Mouse (Mus musculus) C2C12 (cell line): Measurements from ENCODE around the gene Eef1akmt3. TPM values are rescaled to one million over a fixed set of nuclear protein-coding genes. Genes with fewer than 3 reads are reported as not detected.
A peak's percentile ranks its signal among the peaks of the same experiment; 100 is the strongest.

Source experiments
- H3K27me3 ChIP-seq: one replicate; pipeline ENCODE4 v1.6.1; 2011; ENCODE audit not compliant: control insufficient read depth, insufficient read depth, insufficient read length
- H3K36me3 ChIP-seq: one replicate; pipeline ENCODE4 v1.6.1; 2011; ENCODE audit not compliant: control insufficient read depth, insufficient read depth
- H3K4me3 ChIP-seq: one replicate; pipeline ENCODE4 v1.5.1; 2011; ENCODE audit warnings: mild to moderate bottlenecking, control low read depth; ENCODE audit not compliant: poor library complexity, insufficient read depth, severe bottlenecking
- H3K79me2 ChIP-seq: one replicate; pipeline ENCODE4 v1.6.1; 2011; ENCODE audit not compliant: control insufficient read depth, insufficient read depth
- H3K79me3 ChIP-seq: one replicate; pipeline ENCODE4 v1.6.1; 2011; ENCODE audit warnings: low read depth, control low read depth
- H3ac ChIP-seq: one replicate; pipeline ENCODE3; 2011; ENCODE audit warnings: low read depth; ENCODE audit not compliant: control insufficient read depth, insufficient read length
- CEBPB ChIP-seq: IDR thresholded peaks from one replicate; pipeline ENCODE4 v1.6.1; 2011; ENCODE audit warnings: low read depth, mild to moderate bottlenecking, control low read depth, moderate library complexity
- CTCF ChIP-seq: IDR thresholded peaks from one replicate; pipeline ENCODE4 v1.5.1; 2011; ENCODE audit not compliant: control insufficient read depth, insufficient read depth, insufficient read length
- FOSL1 ChIP-seq: IDR thresholded peaks from one replicate; pipeline ENCODE4 v1.8.0; 2011; ENCODE audit warnings: mild to moderate bottlenecking, low read length; ENCODE audit not compliant: poor library complexity, insufficient read depth, severe bottlenecking
- MAX ChIP-seq: IDR thresholded peaks from one replicate; pipeline ENCODE4 v1.6.1; 2011; ENCODE audit warnings: mild to moderate bottlenecking, control low read depth
- MYOD1 ChIP-seq: IDR thresholded peaks from one replicate; pipeline ENCODE4 v1.6.1; 2011; ENCODE audit warnings: low read depth; ENCODE audit not compliant: control insufficient read depth, insufficient read length
- MYOG ChIP-seq: IDR thresholded peaks from one replicate; pipeline ENCODE4 v1.6.1; 2011; ENCODE audit not compliant: control insufficient read depth, insufficient read length; ENCODE audit errors: extremely low read depth
- USF1 ChIP-seq: IDR thresholded peaks from one replicate; pipeline ENCODE4 v1.6.1; 2011; ENCODE audit warnings: low read depth, mild to moderate bottlenecking, control low read depth, moderate library complexity
- polyA plus RNA-seq: library from polyadenylated mRNA; unstranded; fragments of >200 nt; fragmentation: generic; extraction: Trizol; gene quantifications from one replicate; pipeline ENCODE4 v1.2.1, GENCODE M21; 2012; ENCODE audit warnings: missing spikeins

Eef1akmt3 gene
- polyA plus RNA-seq, 1 experiment, result 0.22 TPM

GRCm38 (mm10) chr10:127071203-127071602 lies 29.9 kb upstream of the Eef1akmt3 start:
- H3K79me2 ChIP-seq, result peaks cover 28% of the 10 kb centered on the region
- TF ChIP-seq MAX (no peak), CEBPB (no peak), USF1 (no peak), FOSL1 (no peak), MYOG (no peak), MYOD1 (no peak), CTCF (no peak)
- peaks cover 9% of the 10 kb centered on the region for H3K79me3 ChIP-seq
- peaks cover 23% of the 10 kb centered on the region for H3K36me3 ChIP-seq
- no peak overlapping the region for H3ac ChIP-seq
- no peaks in the 10 kb centered on the region for H3K27me3 ChIP-seq
- peak overlapping the region; percentile 82 for H3K4me3 ChIP-seq

GRCm38 (mm10) chr10:127070190-127071121 lies 29.1 kb upstream of the Eef1akmt3 start, which contains the start of gene Tspan31:
Gene Tspan31, minus strand, starts transcription at chr10:127070264.
- Histone ChIP-seq H3K27me3 (no peaks in the 10 kb centered on the region), H3K4me3 (peak within 1 kb of the TSS; percentile 82), H3K36me3 (peaks cover 30% of the 10 kb centered on the region), H3ac (peak within 1 kb of the TSS; percentile 90), H3K79me3 (peaks cover 13% of the 10 kb centered on the region), H3K79me2 (peaks cover 36% of the 10 kb centered on the region)
- TF ChIP-seq USF1 (no peak), MAX (no peak), FOSL1 (no peak), CEBPB (no peak), MYOD1 (no peak), CTCF (no peak), MYOG (no peak)

GRCm38 (mm10) chr10:127069281-127070189 lies 28.2 kb upstream of the Eef1akmt3 start:
- no peaks in the 10 kb centered on the region for H3K27me3 ChIP-seq

GRCm38 (mm10) chr10:127068360-127069038 lies 27.2 kb upstream of the Eef1akmt3 start:
- no peak for TF ChIP-seq MAX
- TF ChIP-seq CEBPB, result peak; percentile 60
- TF ChIP-seq MYOD1, result no peak
- TF ChIP-seq FOSL1, result no peak
- TF ChIP-seq MYOG, result no peak
- TF ChIP-seq USF1, result no peak

More at GRCm38 (mm10) chr10:127069281-127070189, 28.2 kb upstream of the Eef1akmt3 start:
- Histone ChIP-seq H3K4me3 (peak overlapping the region; percentile 82), H3K36me3 (peaks cover 39% of the 10 kb centered on the region), H3ac (peak overlapping the region; percentile 74), H3K79me2 (peaks cover 45% of the 10 kb centered on the region), H3K79me3 (peaks cover 22% of the 10 kb centered on the region)
- TF ChIP-seq MAX, result no peak
- no peak for TF ChIP-seq MYOG
- TF ChIP-seq CTCF, result no peak

GRCm38 (mm10) chr10:127066519-127067018 lies 25.3 kb upstream of the Eef1akmt3 start:
- Histone ChIP-seq H3K4me3 (no peak overlapping the region), H3K79me2 (peaks cover 57% of the 10 kb centered on the region), H3ac (no peak overlapping the region), H3K79me3 (peaks cover 33% of the 10 kb centered on the region), H3K27me3 (no peaks in the 10 kb centered on the region), H3K36me3 (peaks cover 40% of the 10 kb centered on the region)
- TF ChIP-seq USF1, result no peak
- TF ChIP-seq MAX, result no peak
- no peak for TF ChIP-seq MYOD1
- no peak for TF ChIP-seq CTCF
- TF ChIP-seq FOSL1, result no peak

More at GRCm38 (mm10) chr10:127068360-127069038, 27.2 kb upstream of the Eef1akmt3 start:
- Histone ChIP-seq H3K79me3 (peaks cover 33% of the 10 kb centered on the region), H3ac (peak overlapping the region; percentile 27), H3K36me3 (peaks cover 40% of the 10 kb centered on the region), H3K27me3 (no peaks in the 10 kb centered on the region), H3K79me2 (peaks cover 55% of the 10 kb centered on the region), H3K4me3 (no peak overlapping the region)
